Mouse (Mus musculus) megakaryocyte, embryonic 14.5 days (primary cell): ENCODE data around the gene Rab27a. TPM values are rescaled to one million over a fixed set of nuclear protein-coding genes. Genes with fewer than 3 reads are reported as not detected.

ENCODE experiments used
- H3K27me3 ChIP-seq: replicated peaks from 2 replicates; pipeline ENCODE3; 2012; ENCODE audit warnings: inconsistent platforms
- H3K36me3 ChIP-seq: replicated peaks from 2 replicates; pipeline ENCODE3; 2012; ENCODE audit warnings: low read length, inconsistent platforms, mixed read lengths
- H3K4me1 ChIP-seq: 2 replicates; pipeline ENCODE4 v1.6.1; 2012; ENCODE audit warnings: inconsistent platforms
- H3K4me3 ChIP-seq: replicated peaks from 2 replicates; pipeline ENCODE3; 2012; ENCODE audit warnings: moderate library complexity, mild to moderate bottlenecking, inconsistent platforms
- H3K9me3 ChIP-seq: 2 replicates; pipeline ENCODE4 v1.6.1; 2012; ENCODE audit warnings: inconsistent platforms
- FLI1 ChIP-seq: IDR thresholded peaks from 2 replicates; pipeline ENCODE4 v1.6.1; 2012; ENCODE audit warnings: low read length, inconsistent platforms, mixed read lengths
- GATA1 ChIP-seq: IDR thresholded peaks from 3 replicates; pipeline ENCODE4 v1.6.1; 2012; ENCODE audit warnings: mixed read lengths, low read length, inconsistent platforms, borderline replicate concordance
- polyA plus RNA-seq: library from polyadenylated mRNA; stranded (reverse); fragments of >175 nt; gene quantifications from 2 replicates; pipeline ENCODE4 v1.2.3, GENCODE M21; 2012; ENCODE audit warnings: low replicate concordance; ENCODE audit not compliant: insufficient read depth

Gene Rab27a
- polyA plus RNA-seq, 1 experiment, result 34.3 TPM

DNA sequence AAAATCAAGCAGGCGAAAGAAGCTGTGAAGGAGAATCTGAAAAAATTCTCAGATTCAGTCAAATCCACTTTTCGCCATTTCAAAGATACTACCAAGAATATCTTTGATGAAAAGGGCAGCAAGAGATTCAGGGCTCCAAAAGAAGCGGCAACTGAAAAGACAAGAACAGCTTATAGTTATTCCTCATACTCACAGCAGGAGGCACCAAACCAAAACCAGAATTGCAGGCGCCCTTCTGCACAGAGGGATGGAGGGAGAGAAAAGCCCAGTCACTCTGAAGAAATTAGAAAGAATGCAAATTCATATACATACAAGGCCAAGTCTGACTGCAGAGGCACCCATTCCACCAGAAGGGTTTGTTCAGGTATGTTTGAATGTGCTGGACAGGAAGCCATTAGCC lies 32.0 kb upstream of the Rab27a start:
- Histone ChIP-seq H3K4me1 (peaks cover 20% of the 10 kb centered on the region), H3K27me3 (no peaks in the 10 kb centered on the region), H3K9me3 (no peaks in the 10 kb centered on the region), H3K4me3 (no peak overlapping the region), H3K36me3 (peaks cover 91% of the 10 kb centered on the region)
- no peak for TF ChIP-seq GATA1
- no peak for TF ChIP-seq FLI1

DNA sequence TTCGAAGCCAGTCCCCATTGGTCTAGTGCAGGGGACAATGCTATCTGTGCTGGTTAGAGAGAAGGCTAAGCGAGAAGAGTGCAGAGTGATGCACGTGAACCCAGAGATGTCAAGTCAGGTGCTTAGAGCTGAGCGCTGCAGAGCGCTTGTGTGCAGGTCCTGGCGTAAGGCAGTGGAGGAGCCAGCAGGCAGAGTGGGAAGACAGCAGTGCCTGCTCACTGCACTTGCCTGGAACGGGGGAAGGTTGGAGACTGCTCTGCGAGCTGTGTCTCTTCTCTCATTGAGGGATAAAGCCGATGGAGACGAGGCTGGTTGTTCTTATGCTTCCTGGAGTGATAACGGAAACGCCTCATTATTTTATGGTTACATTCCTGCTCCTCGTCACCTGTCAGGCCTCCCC lies 29.9 kb upstream of the Rab27a start:
- no peak for TF ChIP-seq GATA1
- no peak for TF ChIP-seq FLI1
- H3K4me1 ChIP-seq, result peaks cover 11% of the 10 kb centered on the region; the same call in 1 of the 2 replicates

GRCm38 (mm10) chr9:73019841-73020240 lies 24.8 kb upstream of the Rab27a start:
- H3K36me3 ChIP-seq, result peaks cover 90% of the 10 kb centered on the region
- H3K4me1 ChIP-seq, result peaks cover 23% of the 10 kb centered on the region
- TF ChIP-seq GATA1 (no peak), FLI1 (no peak)
- no peak overlapping the region for H3K4me3 ChIP-seq
- H3K27me3 ChIP-seq, result no peaks in the 10 kb centered on the region
- H3K9me3 ChIP-seq, result no peaks in the 10 kb centered on the region

More for the DNA sequence above, 29.9 kb upstream of the Rab27a start:
- H3K4me3 ChIP-seq, result no peak overlapping the region
- H3K36me3 ChIP-seq, result peaks cover 99% of the 10 kb centered on the region
- H3K27me3 ChIP-seq, result no peaks in the 10 kb centered on the region
- H3K9me3 ChIP-seq, result no peaks in the 10 kb centered on the region

DNA sequence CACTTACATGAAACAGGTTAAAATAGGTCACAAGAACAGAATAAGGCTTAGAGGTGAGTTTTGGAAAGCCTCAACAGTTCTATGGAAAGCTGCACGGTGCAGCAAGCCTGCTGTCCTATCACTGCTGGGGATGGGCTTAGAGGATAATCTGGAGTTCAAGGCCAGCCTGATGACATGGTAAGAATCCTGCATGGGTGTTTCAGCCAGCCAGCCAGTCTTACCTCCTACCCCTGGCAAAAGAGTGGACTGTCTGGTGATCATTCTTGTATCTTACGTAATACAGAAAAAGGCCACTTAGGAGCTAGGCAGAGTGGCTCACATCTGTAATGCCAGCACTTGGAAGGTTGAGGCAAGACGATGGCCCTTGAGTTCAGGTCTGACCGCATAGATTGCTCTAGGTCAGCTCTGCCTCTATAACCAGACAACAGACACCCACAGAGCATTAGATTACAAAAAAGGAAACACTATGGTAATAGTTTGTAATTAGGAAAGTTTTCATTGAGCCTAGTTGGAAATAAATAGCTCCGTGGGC lies 24.0 kb upstream of the Rab27a start:
- Histone ChIP-seq H3K4me3 (no peak overlapping the region), H3K36me3 (peaks cover 85% of the 10 kb centered on the region), H3K4me1 (peaks cover 31% of the 10 kb centered on the region), H3K9me3 (no peaks in the 10 kb centered on the region), H3K27me3 (no peaks in the 10 kb centered on the region)
- TF ChIP-seq GATA1 (no peak), FLI1 (no peak)

GRCm38 (mm10) chr9:73025818-73026636 lies 18.6 kb upstream of the Rab27a start:
- Histone ChIP-seq H3K27me3 (no peaks in the 10 kb centered on the region), H3K4me1 (peaks cover 39% of the 10 kb centered on the region), H3K4me3 (no peak overlapping the region), H3K9me3 (no peaks in the 10 kb centered on the region), H3K36me3 (peaks cover 77% of the 10 kb centered on the region)
- TF ChIP-seq FLI1 (no peak), GATA1 (no peak)

- Histone ChIP-seq H3K4me1 (peaks cover 50% of the 10 kb centered on the region), H3K36me3 (peaks cover 82% of the 10 kb centered on the region), H3K27me3 (no peaks in the 10 kb centered on the region), H3K4me3 (no peak overlapping the region), H3K9me3 (no peaks in the 10 kb centered on the region)
- no peak for TF ChIP-seq FLI1
- no peak for TF ChIP-seq GATA1
These were observed 14.2 kb upstream of the Rab27a start for GRCm38 (mm10) chr9:73030443-73030842.

- no peaks in the 10 kb centered on the region for H3K9me3 ChIP-seq
- H3K4me1 ChIP-seq, result peaks cover 40% of the 10 kb centered on the region
- TF ChIP-seq GATA1 (no peak), FLI1 (no peak)
- H3K4me3 ChIP-seq, result no peak overlapping the region
- no peaks in the 10 kb centered on the region for H3K27me3 ChIP-seq
- peaks cover 80% of the 10 kb centered on the region for H3K36me3 ChIP-seq
These were observed 13.2 kb upstream of the Rab27a start for GRCm38 (mm10) chr9:73031421-73031820.

DNA sequence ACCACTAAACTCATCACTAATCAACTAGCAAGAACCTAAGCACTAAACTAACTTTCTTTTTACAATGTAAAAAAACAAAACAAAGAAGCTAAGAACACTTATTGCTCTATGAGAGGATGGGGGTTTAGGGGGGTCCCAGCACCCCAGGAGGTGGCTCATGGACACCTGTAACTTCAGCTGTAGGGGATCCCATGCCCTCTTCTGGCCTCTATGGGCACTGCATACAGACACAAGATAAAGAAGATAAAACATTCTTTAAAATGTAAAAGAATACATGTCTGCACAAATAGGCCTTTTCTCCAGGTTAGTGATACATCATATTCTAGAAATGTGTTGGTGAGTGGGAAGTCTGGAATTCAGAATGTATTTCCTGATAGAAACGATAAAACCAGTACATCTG lies 11.2 kb upstream of the Rab27a start:
- H3K9me3 ChIP-seq, result no peaks in the 10 kb centered on the region
- H3K4me1 ChIP-seq, result peaks cover 41% of the 10 kb centered on the region
- H3K4me3 ChIP-seq, result no peak overlapping the region
- peaks cover 73% of the 10 kb centered on the region for H3K36me3 ChIP-seq
- no peaks in the 10 kb centered on the region for H3K27me3 ChIP-seq
- TF ChIP-seq FLI1, result no peak
- no peak for TF ChIP-seq GATA1

- H3K4me1 ChIP-seq, result peaks cover 42% of the 10 kb centered on the region
- H3K9me3 ChIP-seq, result no peaks in the 10 kb centered on the region
- H3K36me3 ChIP-seq, result peaks cover 27% of the 10 kb centered on the region
- H3K4me3 ChIP-seq, result peak overlapping the region; percentile 100
- H3K27me3 ChIP-seq, result no peaks in the 10 kb centered on the region
- no peak for TF ChIP-seq GATA1
- peak; percentile 29; the same call in 1 of the 2 replicates for TF ChIP-seq FLI1
These were observed 5.3 kb upstream of the Rab27a start for GRCm38 (mm10) chr9:73039222-73039945.

DNA sequence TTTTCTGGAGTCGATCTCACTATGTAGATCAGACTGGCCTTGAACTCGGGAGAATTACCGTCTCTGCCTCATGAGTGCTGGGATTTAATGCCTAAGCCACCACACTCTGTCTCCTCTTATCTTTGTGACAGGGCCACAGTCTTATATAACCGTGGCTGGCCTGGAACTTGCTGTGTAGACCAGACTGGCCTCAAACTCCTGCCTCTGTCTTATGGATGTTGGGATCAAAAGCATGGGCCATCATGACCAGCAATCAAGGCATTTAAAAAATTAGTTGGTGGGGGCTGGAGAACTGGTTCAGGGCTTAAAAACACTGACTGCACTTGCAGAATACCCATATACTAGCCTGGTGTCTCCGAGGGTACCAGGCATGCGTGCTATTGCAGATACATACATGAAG lies 4.6 kb upstream of the Rab27a start, which contains the start of gene Pigb:
Gene Pigb, minus strand, starts transcription at position 299 of the 400 bp plus-strand sequence.
- Histone ChIP-seq H3K36me3 (peaks cover 23% of the 10 kb centered on the region), H3K9me3 (no peaks in the 10 kb centered on the region), H3K27me3 (no peaks in the 10 kb centered on the region), H3K4me1 (peaks cover 41% of the 10 kb centered on the region), H3K4me3 (peak within 1 kb of the TSS; percentile 100)
- TF ChIP-seq FLI1 (no peak), GATA1 (no peak)
